In genomic region chr2:34970092-34970750, GRCm38 (mm10) we compare ENCODE assay signal across 8 mouse cellular contexts. TPM values are rescaled to one million over a fixed set of nuclear protein-coding genes. Genes with fewer than 3 reads are reported as not detected.
DNase-seq lines count a peak whose midpoint lies in the region; ATAC-seq and TF ChIP-seq lines count a peak whose summit lies in the region.

No protein-coding gene starts in this region.

- H3K4me3 ChIP-seq in forebrain, embryonic 12.5 days (replicated peaks): no peak overlapping the region
- H3K4me3 ChIP-seq in forebrain, embryonic 15.5 days: no peak overlapping the region
- no peak overlapping the region for H3K4me3 ChIP-seq in ES-E14 (ENCODE audit: insufficient read depth in 1 of 2, low read depth in 1 of 2, low read length in 2 of 2, poor library complexity in 1 of 2, severe bottlenecking in 1 of 2)
- H3K4me3 ChIP-seq in kidney, adult 2 months (ENCODE audit: insufficient read depth, low read depth, low read length): no peak overlapping the region
- H3K4me3 ChIP-seq in lung, postnatal 0 days (ENCODE audit: low read depth, low read length): no peak overlapping the region

- no peak for TF ChIP-seq POLR2A in kidney, adult 2 months (IDR thresholded peaks at IDR 0.05; ENCODE audit: low read depth, low read length)

- ATAC-seq in forebrain, embryonic 12.5 days (ENCODE audit: low FRiP score): 0 out of 2 replicates have a peak, but pooled peaks have one; percentile 39
- ATAC-seq in forebrain, embryonic 15.5 days (replicated peaks): no peak
- peak; percentile 62 for ATAC-seq in lung, postnatal 0 days

- in situ Hi-C loops in ES-E14 (cut with MboI; ENCODE audit: low sequenced_read_pairs in 2 of 2, unreplicated experiment in 2 of 2): no loop called here

- H3K9me3 ChIP-seq in forebrain, embryonic 12.5 days: no peaks in the 10 kb centered on the region
- no peaks in the 10 kb centered on the region for H3K9me3 ChIP-seq in forebrain, embryonic 15.5 days
- H3K9me3 ChIP-seq in ES-E14 (ENCODE audit: control insufficient read depth, insufficient read depth, low read depth, low read length): no peaks in the 10 kb centered on the region
- H3K9me3 ChIP-seq in lung, postnatal 0 days (ENCODE audit: low read length): no peaks in the 10 kb centered on the region

- TF ChIP-seq CTCF in kidney, adult 2 months (conservative IDR thresholded peaks at IDR 0.05; ENCODE audit: insufficient read depth, insufficient read length, low read depth, low read length): peak; percentile 84
- TF ChIP-seq CTCF in lung, postnatal 0 days (IDR thresholded peaks at IDR 0.05): peak; percentile 90

- no peaks in the 10 kb centered on the region for H3K27me3 ChIP-seq in forebrain, embryonic 12.5 days
- H3K27me3 ChIP-seq in forebrain, embryonic 15.5 days: no peaks in the 10 kb centered on the region
- H3K27me3 ChIP-seq in kidney, adult 2 months (replicated peaks; ENCODE audit: control insufficient read depth, insufficient read depth, low read length): no peaks in the 10 kb centered on the region
- H3K27me3 ChIP-seq in lung, postnatal 0 days (replicated peaks; ENCODE audit: insufficient read depth, low read length): no peaks in the 10 kb centered on the region

- no peak overlapping the region for H3K4me2 ChIP-seq in forebrain, embryonic 12.5 days
- no peak overlapping the region for H3K4me2 ChIP-seq in forebrain, embryonic 15.5 days (replicated peaks)
- H3K4me2 ChIP-seq in lung, postnatal 0 days (replicated peaks; ENCODE audit: low read depth, low read length): no peak overlapping the region

- H3K4me1 ChIP-seq in forebrain, embryonic 12.5 days: no peaks in the 10 kb centered on the region; the same call in 1 of the 2 replicates
- H3K4me1 ChIP-seq in forebrain, embryonic 15.5 days: 0 out of 2 replicates have a peak, but pooled peaks cover 7% of the 10 kb centered on the region
- H3K4me1 ChIP-seq in ES-E14 (ENCODE audit: control insufficient read depth in 2 of 2, insufficient read depth in 2 of 2, low read length in 2 of 2, poor library complexity in 1 of 2): peaks cover 3 to 6% of the 10 kb centered on the region in 2 experiments; a peak in 1 of 4 replicates
- H3K4me1 ChIP-seq in kidney, adult 2 months (ENCODE audit: control insufficient read depth, insufficient read depth, low read length): no peaks in the 10 kb centered on the region; the same call in 1 of the 2 replicates
- no peaks in the 10 kb centered on the region for H3K4me1 ChIP-seq in lung, postnatal 0 days (ENCODE audit: insufficient read depth, low read depth, low read length)

- no peak overlapping the region for H3K27ac ChIP-seq in forebrain, embryonic 12.5 days
- no peak overlapping the region for H3K27ac ChIP-seq in forebrain, embryonic 15.5 days (replicated peaks)
- H3K27ac ChIP-seq in ES-E14 (ENCODE audit: insufficient read depth, low read depth, low read length, poor library complexity, severe bottlenecking): no peak overlapping the region
- no peak overlapping the region for H3K27ac ChIP-seq in kidney, adult 2 months (ENCODE audit: insufficient read depth, low read depth, low read length)
- H3K27ac ChIP-seq in lung, postnatal 0 days (ENCODE audit: low read length): no peak overlapping the region

- 42% methylated on average over 9 of the region's 9 CpGs for WGBS in forebrain, embryonic 12.5 days
- WGBS in forebrain, embryonic 15.5 days: 43% methylated on average over 9 of the region's 9 CpGs
- WGBS in kidney, adult 2 months: 19% methylated on average over 9 of the region's 9 CpGs
- WGBS in lung, postnatal 0 days: 22% methylated on average over 9 of the region's 9 CpGs

- H3K9ac ChIP-seq in forebrain, embryonic 12.5 days: no peak overlapping the region
- no peak overlapping the region for H3K9ac ChIP-seq in forebrain, embryonic 15.5 days (replicated peaks)
- H3K9ac ChIP-seq in ES-E14 (ENCODE audit: insufficient read depth, low read depth, low read length, poor library complexity, severe bottlenecking): no peak overlapping the region
- H3K9ac ChIP-seq in lung, postnatal 0 days (replicated peaks; ENCODE audit: low read depth): no peak overlapping the region

- TF ChIP-seq EP300 in lung, postnatal 0 days (IDR thresholded peaks at IDR 0.05): no peak

- H3K36me3 ChIP-seq in forebrain, embryonic 12.5 days (replicated peaks): no peaks in the 10 kb centered on the region
- H3K36me3 ChIP-seq in forebrain, embryonic 15.5 days: no peaks in the 10 kb centered on the region
- H3K36me3 ChIP-seq in ES-E14 (ENCODE audit: control insufficient read depth, insufficient read depth, low read length, poor library complexity, severe bottlenecking): no peaks in the 10 kb centered on the region
- no peaks in the 10 kb centered on the region for H3K36me3 ChIP-seq in kidney, adult 2 months (ENCODE audit: control insufficient read depth, insufficient read depth, low read length)
- H3K36me3 ChIP-seq in lung, postnatal 0 days (ENCODE audit: insufficient read depth, low read length): no peaks in the 10 kb centered on the region

- peak; percentile 55 for DNase-seq in ES-E14 (ENCODE audit: low read depth, low spot score)
- peak; percentile 31 for DNase-seq in c-Kit-positive CD71-positive TER-119-positive erythroid progenitor cells, embryonic 14.5 days (ENCODE audit: low spot score)
- peak; percentile 57 for DNase-seq in forelimb bud, embryonic 11.5 days (ENCODE audit: low read depth, low spot score)
- peak; percentile 80 for DNase-seq in kidney, adult 2 months
- DNase-seq in lung, postnatal 0 days (ENCODE audit: low spot score): peak; percentile 82
- peak; percentile 40 to 59 for DNase-seq in spleen, postnatal 36 days (ENCODE audit: low spot score in 2 of 2)

TF ChIP-seq in ES-E14, 5 proteins besides CTCF, POLR2A, EP300 and RAD21:
- TF ChIP-seq CHD2 (IDR thresholded peaks at IDR 0.05; ENCODE audit: low read depth, low read length) (no peak), ZC3H11A (IDR thresholded peaks at IDR 0.05; ENCODE audit: borderline replicate concordance, low read depth, low read length) (no peak; the same call in 1 of the 2 replicates), ZNF384 (IDR thresholded peaks at IDR 0.05; ENCODE audit: low read depth, low read length) (no peak), MAFK (IDR thresholded peaks at IDR 0.05; ENCODE audit: insufficient read depth, low read depth, low read length) (no peak), HCFC1 (IDR thresholded peaks at IDR 0.05; ENCODE audit: borderline replicate concordance, insufficient read depth, low read length) (no peak)

RNA-seq across cellular contexts. Expression of gene Traf1, which starts 8.6 kb away (rescaled TPM):
- 0.37 and 0.45 TPM in 2 replicates for polyA plus RNA-seq in forebrain, embryonic 12.5 days (2016; fragmentation: Nextera tagmentation; extraction: Ambion mirVana)
- 0.46 and 1.6 TPM in 2 replicates for polyA plus RNA-seq in forebrain, embryonic 15.5 days (2015; fragmentation: Nextera tagmentation; extraction: Ambion mirVana)
- total RNA-seq in ES-E14 (2012; rRNA removed): 1.2 and 1.3 TPM in 2 replicates
- polyA plus RNA-seq in kidney, adult 2 months (2012; rRNA removed): 4.3 and 9.3 TPM in 2 replicates
- polyA plus RNA-seq in lung, postnatal 0 days (2015; fragmentation: Nextera tagmentation; extraction: Ambion mirVana): 61.4 and 67.0 TPM in 2 replicates

RNA-seq across cellular contexts. Expression of gene Phf19, which starts 56.4 kb away (rescaled TPM):
- polyA plus RNA-seq in forebrain, embryonic 12.5 days (2016; fragmentation: Nextera tagmentation; extraction: Ambion mirVana): 3.9 and 6.1 TPM in 2 replicates
- 5.2 and 6.5 TPM in 2 replicates for polyA plus RNA-seq in forebrain, embryonic 15.5 days (2015; fragmentation: Nextera tagmentation; extraction: Ambion mirVana)
- total RNA-seq in ES-E14 (2012; rRNA removed): 3.7 and 6.8 TPM in 2 replicates
- 0.60 and 0.66 TPM in 2 replicates for polyA plus RNA-seq in kidney, adult 2 months (2012; rRNA removed)
- 1.3 and 1.6 TPM in 2 replicates for polyA plus RNA-seq in lung, postnatal 0 days (2015; fragmentation: Nextera tagmentation; extraction: Ambion mirVana)

Comparison
In these comparisons a context has a peak if more than half of its experiments do, and no peak if none do; other contexts are left out.
1. DNase-seq: peak in every context shown above with its lines; median percentile 82 in lung, postnatal 0 days; 80 in kidney, adult 2 months; 57 in forelimb bud, embryonic 11.5 days; 55 in ES-E14; 50 in spleen, postnatal 36 days; 31 in c-Kit-positive CD71-positive TER-119-positive erythroid progenitor cells, embryonic 14.5 days.